21 mouse cellular contexts compared by ENCODE assay signal in genomic region chr2:36061409-36061808, GRCm38 (mm10). TPM values are rescaled to one million over a fixed set of nuclear protein-coding genes. Genes with fewer than 3 reads are reported as not detected.
A peak's percentile ranks its signal among the peaks of the same experiment; 100 is the strongest.
DNase-seq lines count a peak whose midpoint lies in the region; ATAC-seq and TF ChIP-seq lines count a peak whose summit lies in the region.
"Had no signal": no experiment of that assay in that cellular context is flagged by ENCODE, and none has a peak within 500 bp of the region (broad histone marks: within the 10 kb centered on the region; RNA-seq: fewer than 3 reads in every experiment).

No protein-coding gene starts in this region.

- H3K27me3 ChIP-seq in kidney, embryonic 14.5 days (ENCODE audit: control insufficient read depth, insufficient read depth, low read length): no peaks in the 10 kb centered on the region
- H3K27me3 ChIP-seq in kidney, embryonic 15.5 days: no peaks in the 10 kb centered on the region
- H3K27me3 ChIP-seq in kidney, adult 2 months (replicated peaks; ENCODE audit: control insufficient read depth, insufficient read depth, low read length): no peaks in the 10 kb centered on the region
- H3K27me3 ChIP-seq in kidney, embryonic 16.5 days (ENCODE audit: insufficient read depth, low read length): no peaks in the 10 kb centered on the region
- no peaks in the 10 kb centered on the region for H3K27me3 ChIP-seq in kidney, postnatal 0 days (ENCODE audit: insufficient read depth, low read length)
- H3K27me3 ChIP-seq: Patski had no signal

- TF ChIP-seq POLR2A in kidney, adult 2 months (IDR thresholded peaks at IDR 0.05; ENCODE audit: low read depth, low read length): no peak

- no peak overlapping the region for H3K27ac ChIP-seq in kidney, embryonic 14.5 days (ENCODE audit: low read depth, low read length)
- no peak overlapping the region for H3K27ac ChIP-seq in kidney, embryonic 15.5 days
- H3K27ac ChIP-seq in kidney, adult 2 months (ENCODE audit: insufficient read depth, low read depth, low read length): no peak overlapping the region
- H3K27ac ChIP-seq in kidney, embryonic 16.5 days (ENCODE audit: low read length): no peak overlapping the region
- no peak overlapping the region for H3K27ac ChIP-seq in kidney, postnatal 0 days

- H3K9me3 ChIP-seq in kidney, embryonic 14.5 days (ENCODE audit: control insufficient read depth, low read length): no peaks in the 10 kb centered on the region
- H3K9me3 ChIP-seq in kidney, embryonic 15.5 days (replicated peaks): no peaks in the 10 kb centered on the region
- no peaks in the 10 kb centered on the region for H3K9me3 ChIP-seq in kidney, embryonic 16.5 days (ENCODE audit: low read length)
- H3K9me3 ChIP-seq in kidney, postnatal 0 days (replicated peaks; ENCODE audit: low read length): no peaks in the 10 kb centered on the region
- H3K9me3 ChIP-seq: G1E had no signal

- no peak overlapping the region for H3K9ac ChIP-seq in kidney, embryonic 14.5 days (ENCODE audit: low read depth, low read length)
- H3K9ac ChIP-seq in kidney, embryonic 15.5 days: no peak overlapping the region
- H3K9ac ChIP-seq in kidney, embryonic 16.5 days (replicated peaks; ENCODE audit: low read length): no peak overlapping the region
- no peak overlapping the region for H3K9ac ChIP-seq in kidney, postnatal 0 days (ENCODE audit: low read depth, low read length)

- no peaks in the 10 kb centered on the region for H3K36me3 ChIP-seq in kidney, embryonic 14.5 days (ENCODE audit: control insufficient read depth, insufficient read depth, low read length)
- H3K36me3 ChIP-seq in kidney, embryonic 15.5 days: no peaks in the 10 kb centered on the region
- no peaks in the 10 kb centered on the region for H3K36me3 ChIP-seq in kidney, adult 2 months (ENCODE audit: control insufficient read depth, insufficient read depth, low read length)
- H3K36me3 ChIP-seq in kidney, embryonic 16.5 days (ENCODE audit: insufficient read depth, low read length): no peaks in the 10 kb centered on the region
- no peaks in the 10 kb centered on the region for H3K36me3 ChIP-seq in kidney, postnatal 0 days (ENCODE audit: insufficient read depth, low read length)
- H3K36me3 ChIP-seq: G1E had no signal

- 14% methylated on average over 5 of the region's 5 CpGs for WGBS in kidney, embryonic 14.5 days
- 26% methylated on average over 5 of the region's 5 CpGs for WGBS in kidney, embryonic 15.5 days
- 57% methylated on average over 5 of the region's 5 CpGs for WGBS in kidney, adult 2 months
- WGBS in kidney, embryonic 16.5 days: 21% methylated on average over 5 of the region's 5 CpGs
- WGBS in kidney, postnatal 0 days: 24% methylated on average over 5 of the region's 5 CpGs

- DNase-seq in kidney, adult 8-10 months: no peak
- no peak for DNase-seq in kidney, adult 2 months
- DNase-seq in kidney, postnatal 10 days: no peak
- DNase-seq in kidney, postnatal 0 days (ENCODE audit: low spot score): peak; percentile 60
- DNase-seq in kidney, adult 9 months: no peak
- DNase-seq: adrenal gland, adult 2 months; adrenal gland, adult 8-10 months; adrenal gland, postnatal 10 days; adrenal gland, postnatal 14 days; adrenal gland, postnatal 25 days; adrenal gland, postnatal 36 days; B cell, adult 2 months; cerebellum, adult 11 months; cerebellum, adult 11-12 months had no signal

- TF ChIP-seq CTCF in kidney, adult 2 months (conservative IDR thresholded peaks at IDR 0.05; ENCODE audit: insufficient read depth, insufficient read length, low read depth, low read length): no peak
- no peak for TF ChIP-seq CTCF in kidney, postnatal 0 days (IDR thresholded peaks at IDR 0.05; ENCODE audit: low read depth)

- H3K4me2 ChIP-seq in kidney, embryonic 14.5 days (replicated peaks; ENCODE audit: low read depth, low read length): no peak overlapping the region
- no peak overlapping the region for H3K4me2 ChIP-seq in kidney, embryonic 15.5 days
- H3K4me2 ChIP-seq in kidney, embryonic 16.5 days (replicated peaks; ENCODE audit: low read depth, low read length): no peak overlapping the region
- no peak overlapping the region for H3K4me2 ChIP-seq in kidney, postnatal 0 days (ENCODE audit: low read length)

- H3K4me3 ChIP-seq in kidney, embryonic 14.5 days (ENCODE audit: low read length): no peak overlapping the region
- H3K4me3 ChIP-seq in kidney, embryonic 15.5 days (replicated peaks): no peak overlapping the region
- H3K4me3 ChIP-seq in kidney, adult 2 months (ENCODE audit: insufficient read depth, low read depth, low read length): no peak overlapping the region
- H3K4me3 ChIP-seq in kidney, embryonic 16.5 days (ENCODE audit: low read length): no peak overlapping the region
- no peak overlapping the region for H3K4me3 ChIP-seq in kidney, postnatal 0 days (replicated peaks; ENCODE audit: low read depth, low read length)

- ATAC-seq in kidney, embryonic 14.5 days (ENCODE audit: low FRiP score, low TSS enrichment): peak; percentile 65
- peak; percentile 68 for ATAC-seq in kidney, embryonic 15.5 days (replicated peaks; ENCODE audit: low FRiP score)
- peak; percentile 57; the same call in 1 of the 2 replicates for ATAC-seq in kidney, embryonic 16.5 days (ENCODE audit: low FRiP score, low TSS enrichment)
- ATAC-seq in kidney, postnatal 0 days (replicated peaks; ENCODE audit: low FRiP score, low read depth): no peak
- ATAC-seq: activated CD4-positive, CD25-positive, alpha-beta regulatory T cell, adult 4 months; CD4-positive, CD25-positive, alpha-beta regulatory T cell, adult 4 months; Patski had no signal

- no peaks in the 10 kb centered on the region for H3K4me1 ChIP-seq in kidney, embryonic 14.5 days (ENCODE audit: control insufficient read depth, insufficient read depth, low read length)
- 0 out of 2 replicates have a peak, but pooled peaks cover 4% of the 10 kb centered on the region for H3K4me1 ChIP-seq in kidney, embryonic 15.5 days
- H3K4me1 ChIP-seq in kidney, adult 2 months (ENCODE audit: control insufficient read depth, insufficient read depth, low read length): no peaks in the 10 kb centered on the region
- no peaks in the 10 kb centered on the region for H3K4me1 ChIP-seq in kidney, embryonic 16.5 days (ENCODE audit: insufficient read depth, low read length)
- no peaks in the 10 kb centered on the region for H3K4me1 ChIP-seq in kidney, postnatal 0 days (replicated peaks; ENCODE audit: insufficient read depth, low read length)

RNA-seq across cellular contexts. Expression of gene Morn5, which starts 12.2 kb away (rescaled TPM):
- 0.87 TPM in 1 of 2 replicates, not detected in the other for polyA plus RNA-seq in kidney, embryonic 14.5 days (2014; fragmentation: Nextera tagmentation; extraction: Ambion mirVana)
- 0.40 and 0.91 TPM in 2 replicates for polyA plus RNA-seq in kidney, embryonic 15.5 days (2015; fragmentation: Nextera tagmentation; extraction: Ambion mirVana)
- polyA plus RNA-seq in kidney, adult 2 months (2012; rRNA removed): 0.61 and 1.7 TPM in 2 replicates
- polyA plus RNA-seq in kidney, embryonic 16.5 days (2015; fragmentation: Nextera tagmentation; extraction: Ambion mirVana): 0.69 and 0.70 TPM in 2 replicates
- 0.27 and 0.62 TPM in 2 replicates for polyA plus RNA-seq in kidney, postnatal 0 days (2015; fragmentation: Nextera tagmentation; extraction: Ambion mirVana)
- polyA plus RNA-seq: activated CD4-positive, CD25-positive, alpha-beta regulatory T cell, adult 4 months; adrenal gland, adult 2 months; CD4-positive, CD25-positive, alpha-beta regulatory T cell, adult 4 months; G1E had no signal

RNA-seq across cellular contexts. Expression of gene Ndufa8, which starts 12.2 kb away (rescaled TPM):
- polyA plus RNA-seq in kidney, embryonic 14.5 days (2014; fragmentation: Nextera tagmentation; extraction: Ambion mirVana): 238 and 244 TPM in 2 replicates
- 252 and 254 TPM in 2 replicates for polyA plus RNA-seq in kidney, embryonic 15.5 days (2015; fragmentation: Nextera tagmentation; extraction: Ambion mirVana)
- polyA plus RNA-seq in kidney, adult 2 months (2012; rRNA removed): 203 and 261 TPM in 2 replicates
- polyA plus RNA-seq in kidney, embryonic 16.5 days (2015; fragmentation: Nextera tagmentation; extraction: Ambion mirVana): 282 and 308 TPM in 2 replicates
- 383 TPM in 2 replicates for polyA plus RNA-seq in kidney, postnatal 0 days (2015; fragmentation: Nextera tagmentation; extraction: Ambion mirVana)

RNA-seq across cellular contexts. Expression of gene Lhx6, which starts 43.8 kb away (rescaled TPM):
- polyA plus RNA-seq in kidney, embryonic 14.5 days (2014; fragmentation: Nextera tagmentation; extraction: Ambion mirVana): 1.6 and 3.0 TPM in 2 replicates
- 2.4 and 2.6 TPM in 2 replicates for polyA plus RNA-seq in kidney, embryonic 15.5 days (2015; fragmentation: Nextera tagmentation; extraction: Ambion mirVana)
- 1.4 and 1.7 TPM in 2 replicates for polyA plus RNA-seq in kidney, adult 2 months (2012; rRNA removed)
- 2.9 and 3.2 TPM in 2 replicates for polyA plus RNA-seq in kidney, embryonic 16.5 days (2015; fragmentation: Nextera tagmentation; extraction: Ambion mirVana)
- polyA plus RNA-seq in kidney, postnatal 0 days (2015; fragmentation: Nextera tagmentation; extraction: Ambion mirVana): 1.5 and 1.7 TPM in 2 replicates
- polyA plus RNA-seq: activated CD4-positive, CD25-positive, alpha-beta regulatory T cell, adult 4 months; CD4-positive, CD25-positive, alpha-beta regulatory T cell, adult 4 months; G1E had no signal
